Mouse (Mus musculus) MEL (cell line): ENCODE measurements around the gene Cul4a.

Experiments used
- CTCF ChIP-seq, 3 experiments: IDR thresholded peaks in 2 of 3; conservative IDR thresholded peaks in 1 of 3; 2 replicates each; pipeline ENCODE4 v1.5.1; 2011 to 2012; ENCODE audit warnings: low read length in 3 of 3, low read depth in 2 of 3, mild to moderate bottlenecking in 2 of 3, improper control_type of control experiment in 1 of 3, inconsistent platforms in 1 of 3, mixed read lengths in 1 of 3, moderate library complexity in 1 of 3; ENCODE audit not compliant: control insufficient read depth in 1 of 3, insufficient read depth in 1 of 3, poor library complexity in 1 of 3, severe bottlenecking in 1 of 3
- ETS1 ChIP-seq: IDR thresholded peaks from 2 replicates; pipeline ENCODE4 v1.6.1; 2012; ENCODE audit warnings: low read depth, mild to moderate bottlenecking, inconsistent platforms, low read length, improper control_type of control experiment, moderate library complexity
- HCFC1 ChIP-seq: IDR thresholded peaks from 2 replicates; pipeline ENCODE4 v1.6.1; 2012; ENCODE audit warnings: low read depth, mild to moderate bottlenecking, inconsistent platforms, low read length, improper control_type of control experiment, moderate library complexity
- POLR2A ChIP-seq, 2 experiments: IDR thresholded peaks; 2 replicates each; pipeline ENCODE4 v1.6.1; 2011 to 2012; ENCODE audit warnings: low read length in 2 of 2, mild to moderate bottlenecking in 2 of 2, control low read depth in 1 of 2, improper control_type of control experiment in 1 of 2, low read depth in 1 of 2, moderate library complexity in 1 of 2; ENCODE audit not compliant: control insufficient read depth in 1 of 2, insufficient read depth in 1 of 2, poor library complexity in 1 of 2
- RAD21 ChIP-seq: IDR thresholded peaks from 2 replicates; pipeline ENCODE4 v1.6.1; 2011; ENCODE audit warnings: mild to moderate bottlenecking, low read depth, low read length, improper control_type of control experiment
- ZNF384 ChIP-seq: IDR thresholded peaks from 2 replicates; pipeline ENCODE4 v1.6.1; 2012; ENCODE audit warnings: low read depth, mild to moderate bottlenecking, inconsistent platforms, low read length, improper control_type of control experiment

- no peak for TF ChIP-seq RAD21
- no peak for TF ChIP-seq HCFC1
- no peak for TF ChIP-seq CTCF (IDR thresholded peaks at IDR 0.05 in 2 of 3, conservative IDR thresholded peaks at IDR 0.05 in 1 of 3; ENCODE audit: control insufficient read depth in 1 of 3, insufficient read depth in 1 of 3, low read depth in 2 of 3, low read length in 3 of 3, poor library complexity in 1 of 3, severe bottlenecking in 1 of 3)
- no peak for TF ChIP-seq ZNF384
- TF ChIP-seq ETS1 = no peak
- no peak for TF ChIP-seq POLR2A (IDR thresholded peaks at IDR 0.05; ENCODE audit: control insufficient read depth in 1 of 2, insufficient read depth in 1 of 2, low read depth in 1 of 2, low read length in 2 of 2, poor library complexity in 1 of 2)
Measured at GRCm38 (mm10) chr8:13188857-13189256, 83.4 kb downstream of the Cul4a start.
